Mouse (Mus musculus): ENCODE data around the gene Utrn.

Gene Utrn

GRCm38 (mm10) chr10:12832163-12832562 is 37.0 kb downstream of the Utrn start:
- DNase-seq: no peak

DNA sequence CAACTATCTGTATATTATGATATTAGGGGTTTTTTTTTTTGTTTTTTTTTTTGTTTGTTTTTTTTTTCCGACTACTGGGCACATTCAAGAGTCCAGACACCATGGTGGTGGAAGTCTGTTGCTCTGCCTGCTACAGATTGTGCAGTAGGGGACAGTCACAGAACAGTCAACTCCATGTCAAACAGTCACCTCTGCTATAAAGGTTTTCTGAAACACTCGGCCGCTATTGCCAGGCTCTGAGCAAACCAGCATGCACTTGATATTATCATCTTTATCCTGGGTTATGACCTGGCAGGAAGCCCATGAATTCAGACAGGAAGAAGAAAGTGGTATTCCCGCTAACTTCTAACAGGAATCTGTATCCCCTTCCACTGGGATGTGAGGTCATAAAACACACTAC is 41.4 kb downstream of the Utrn start:
- DNase-seq: no peak

DNA sequence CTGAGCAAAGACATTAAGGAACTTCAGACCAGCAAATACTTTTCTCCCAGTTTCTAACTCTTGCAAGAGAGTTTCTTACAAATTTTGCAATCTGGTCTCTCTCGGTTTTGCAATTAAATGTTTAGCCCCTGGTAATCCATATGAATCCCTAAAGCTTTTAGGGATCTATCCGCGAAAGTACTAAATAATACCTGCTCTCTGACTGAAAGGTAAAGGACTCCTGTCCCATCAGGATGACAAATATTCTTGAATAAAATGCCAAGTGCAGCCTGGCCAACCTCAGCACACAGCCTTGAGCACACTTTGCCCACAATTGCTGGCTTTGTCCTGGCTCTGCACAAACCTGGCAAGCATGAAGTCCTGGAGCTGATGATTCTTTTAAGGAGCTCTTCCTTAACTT is 41.9 kb downstream of the Utrn start:
- no peak for DNase-seq

DNA sequence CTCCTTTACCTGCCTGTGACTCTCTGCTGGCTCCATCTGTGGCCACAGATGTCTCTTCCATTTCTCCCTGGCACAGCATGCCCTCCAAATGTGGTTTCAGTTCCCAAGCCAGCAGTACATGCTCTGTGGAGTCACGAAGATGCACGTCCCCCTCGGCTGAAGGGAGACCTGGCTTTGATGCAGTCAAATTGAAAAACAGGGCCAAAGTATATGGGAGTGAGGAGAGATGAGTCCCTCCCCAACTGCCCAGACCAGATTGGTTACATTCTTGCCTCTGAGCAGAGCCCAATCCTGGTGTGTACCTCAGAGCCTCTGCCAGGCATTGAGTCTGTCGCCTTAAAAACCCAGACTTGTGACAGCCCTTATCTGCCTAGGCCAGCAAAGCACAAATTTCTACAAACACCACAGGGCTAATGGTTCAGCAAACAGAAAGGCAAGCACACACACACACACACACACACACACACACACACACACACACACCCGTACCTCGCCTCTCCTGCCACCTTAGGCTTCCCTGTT is 42.3 kb downstream of the Utrn start:
- no peak for DNase-seq

DNA sequence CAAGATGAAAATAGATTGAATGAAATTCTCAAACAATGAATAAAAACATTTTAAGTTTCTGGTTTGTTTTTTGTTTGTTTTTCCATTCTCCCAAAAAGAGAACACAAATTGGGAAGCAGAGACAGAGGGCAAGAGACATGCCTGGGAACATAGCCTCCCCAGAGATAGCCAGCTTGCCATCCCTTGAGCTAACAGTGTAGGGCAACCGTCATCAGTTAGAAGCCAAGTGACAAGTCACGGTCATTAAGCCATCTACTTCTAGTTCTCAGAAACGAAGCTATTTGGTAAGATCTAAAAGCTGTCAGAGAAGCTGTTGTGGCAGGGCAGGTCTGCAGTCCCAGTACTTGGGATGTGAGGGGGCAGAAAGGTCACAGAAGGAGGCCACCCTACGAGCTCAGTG is 44.8 kb downstream of the Utrn start:
- DNase-seq: no peak

DNA sequence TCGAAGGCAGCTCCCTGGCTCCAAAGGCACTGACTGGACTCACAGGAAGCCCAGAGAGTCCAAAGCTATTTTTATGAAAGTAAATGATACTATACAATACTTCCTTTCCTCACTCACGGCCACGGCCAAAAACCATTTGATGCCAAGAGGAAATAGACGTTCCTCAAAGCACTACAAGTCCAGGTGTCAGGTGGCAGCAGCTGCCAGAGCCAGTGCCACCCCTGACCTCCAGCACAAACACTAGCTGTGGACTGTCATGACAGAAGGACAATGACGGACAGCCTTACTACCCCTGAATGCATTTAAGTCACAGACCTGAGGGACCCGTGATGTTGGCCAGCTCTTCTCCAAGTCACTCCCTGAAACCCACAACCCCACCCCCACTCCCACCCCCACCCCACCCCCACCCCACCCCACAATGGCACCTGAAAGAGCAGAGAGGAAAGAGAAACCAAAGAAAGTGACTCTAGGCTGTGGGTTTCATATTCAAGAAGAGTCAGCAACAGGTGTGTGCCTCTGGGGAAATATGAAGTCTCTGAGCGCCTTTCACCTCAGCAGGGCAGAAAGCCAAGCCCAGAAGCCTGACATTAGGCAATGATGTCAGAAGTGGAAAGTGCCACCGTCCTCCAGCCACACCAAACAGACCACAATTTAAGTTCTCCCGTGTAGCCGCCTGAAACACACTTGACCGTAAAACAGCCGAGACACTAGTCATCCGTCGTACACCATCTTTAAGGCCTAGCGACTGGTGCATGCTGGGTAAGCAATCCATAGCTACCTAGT is 45.5 kb downstream of the Utrn start:
- peak; percentile 62 to 63 for DNase-seq

GRCm38 (mm10) chr10:12820978-12821735 is 48.0 kb downstream of the Utrn start:
- DNase-seq: no peak

DNA sequence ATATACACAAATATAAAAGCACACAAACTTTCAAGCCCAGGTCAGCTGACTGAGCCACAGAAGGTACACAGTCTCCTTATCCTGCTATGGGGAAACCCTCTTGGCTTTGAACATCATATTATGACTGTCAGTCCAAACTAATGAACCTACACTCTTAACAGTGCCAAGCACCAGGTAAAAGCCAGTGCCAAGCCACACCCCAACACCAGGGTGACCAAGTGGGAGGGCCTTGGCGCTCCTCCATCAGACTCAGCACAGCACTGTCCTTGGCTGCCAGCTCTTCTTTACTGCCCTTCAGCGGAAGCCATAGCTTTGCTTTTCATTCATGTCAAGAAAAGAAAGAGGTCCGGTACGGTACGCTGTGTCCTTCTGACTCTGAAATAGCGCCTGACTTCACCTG is 51.8 kb downstream of the Utrn start:
- no peak for DNase-seq

GRCm38 (mm10) chr10:12816530-12816929 is 52.6 kb downstream of the Utrn start:
- no peak for DNase-seq

- DNase-seq: no peak
Measured at GRCm38 (mm10) chr10:12814411-12814810, 54.8 kb downstream of the Utrn start.

DNA sequence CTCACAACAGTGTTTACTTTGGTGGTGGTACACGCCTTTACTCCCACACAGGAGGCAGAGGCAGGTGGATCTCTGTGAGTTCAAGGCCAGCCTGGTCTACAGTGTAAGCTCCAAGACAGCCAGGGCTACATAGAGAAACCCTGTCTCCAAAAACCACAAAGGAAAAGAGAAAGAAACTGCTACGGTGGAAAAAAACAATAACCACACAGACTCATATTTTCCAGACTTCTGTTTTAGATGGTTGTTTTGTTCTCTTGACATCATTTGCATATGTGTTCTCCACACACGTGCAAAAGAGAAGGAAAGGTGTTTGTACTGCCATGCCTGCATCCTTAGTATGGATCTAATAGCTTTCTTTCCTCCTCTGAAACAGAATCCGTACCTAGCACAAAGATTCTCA is 55.3 kb downstream of the Utrn start:
- DNase-seq: no peak

GRCm38 (mm10) chr10:12813211-12813811 is 55.9 kb downstream of the Utrn start:
- peak; percentile 73 to 75 for DNase-seq

GRCm38 (mm10) chr10:12812680-12813079 is 56.5 kb downstream of the Utrn start:
- DNase-seq: peak in 1 of 2 experiments; percentile 9

- DNase-seq: no peak
Measured at GRCm38 (mm10) chr10:12810816-12811215, 58.3 kb downstream of the Utrn start.

- DNase-seq: no peak
Measured at GRCm38 (mm10) chr10:12809702-12810101, 59.5 kb downstream of the Utrn start.

DNA sequence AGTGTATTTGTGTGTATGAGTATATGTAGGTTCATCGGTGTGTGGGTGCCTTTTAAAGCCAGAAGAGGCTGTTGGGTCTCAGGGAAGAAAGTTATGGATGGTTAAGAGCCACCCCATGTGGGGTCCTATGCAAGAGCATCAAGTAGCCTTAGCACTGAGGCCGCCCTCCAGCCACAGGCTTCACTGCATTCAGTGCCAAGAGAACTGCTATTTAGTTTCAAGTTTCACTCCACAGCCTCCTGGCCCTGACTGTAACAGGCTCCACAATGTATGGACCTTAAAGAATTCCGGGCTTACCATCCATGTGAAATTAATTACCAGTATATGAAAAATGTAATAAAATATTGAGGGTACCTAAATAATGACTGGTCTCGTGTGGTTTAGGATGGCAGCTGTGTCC is 60.7 kb downstream of the Utrn start:
- no peak for DNase-seq

GRCm38 (mm10) chr10:12807706-12808105 is 61.5 kb downstream of the Utrn start:
- DNase-seq: no peak

DNA sequence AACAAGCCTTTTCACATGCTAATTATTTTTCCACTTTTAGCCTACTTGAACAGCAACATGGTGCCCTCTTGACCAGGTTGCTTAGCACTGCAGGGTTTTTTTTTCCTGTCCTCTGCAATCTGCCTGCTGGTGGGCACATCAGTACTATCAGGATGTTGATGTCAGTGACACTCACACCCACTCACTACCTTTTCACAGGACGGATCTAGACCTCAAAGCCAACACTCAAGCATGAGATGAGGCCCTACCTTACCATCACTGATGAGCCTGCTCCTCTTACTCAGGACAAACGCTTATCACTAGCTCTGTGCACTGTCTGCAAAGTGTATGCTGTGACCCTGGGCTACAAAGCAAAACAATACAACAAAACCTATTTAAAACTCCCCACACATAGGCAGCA is 63.3 kb downstream of the Utrn start:
- no peak for DNase-seq

DNA sequence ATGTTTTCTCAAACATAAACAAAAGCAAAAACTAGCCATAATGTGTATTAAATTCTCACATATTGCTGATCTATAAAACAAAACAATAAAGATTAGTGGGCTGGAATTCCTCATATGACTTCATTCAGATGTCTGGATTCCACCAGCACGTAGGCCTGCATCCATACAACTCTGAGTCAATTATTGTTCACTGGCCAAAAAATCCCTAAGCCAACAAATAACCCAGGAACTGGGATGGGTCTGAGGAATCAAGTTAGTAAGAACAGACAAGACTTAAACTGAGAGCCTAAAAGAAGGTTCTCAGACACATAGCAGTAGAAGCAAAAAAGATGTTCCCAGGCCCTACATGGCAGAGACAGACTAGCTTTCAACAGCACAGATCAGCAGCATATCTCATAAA is 65.2 kb downstream of the Utrn start:
- no peak for DNase-seq

DNA sequence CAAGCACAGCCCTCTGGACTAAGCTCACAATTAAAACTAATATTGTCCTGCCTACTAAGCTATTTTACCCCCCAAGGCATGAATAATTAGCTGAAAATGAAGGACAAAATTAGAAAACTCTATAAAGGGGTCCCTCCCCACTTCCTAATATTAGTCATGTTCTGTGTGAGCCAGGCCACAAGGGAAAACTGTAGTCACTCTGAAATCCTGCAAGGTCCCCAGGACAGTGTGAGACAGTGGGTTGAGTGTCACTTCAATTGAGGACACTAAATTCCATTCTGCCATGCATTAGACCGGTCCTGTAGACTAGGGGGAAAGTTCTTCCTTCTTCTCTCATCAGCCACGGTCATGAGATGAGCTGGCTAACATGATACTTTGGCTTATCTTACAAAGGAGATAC is 69.7 kb downstream of the Utrn start:
- DNase-seq: no peak

DNA sequence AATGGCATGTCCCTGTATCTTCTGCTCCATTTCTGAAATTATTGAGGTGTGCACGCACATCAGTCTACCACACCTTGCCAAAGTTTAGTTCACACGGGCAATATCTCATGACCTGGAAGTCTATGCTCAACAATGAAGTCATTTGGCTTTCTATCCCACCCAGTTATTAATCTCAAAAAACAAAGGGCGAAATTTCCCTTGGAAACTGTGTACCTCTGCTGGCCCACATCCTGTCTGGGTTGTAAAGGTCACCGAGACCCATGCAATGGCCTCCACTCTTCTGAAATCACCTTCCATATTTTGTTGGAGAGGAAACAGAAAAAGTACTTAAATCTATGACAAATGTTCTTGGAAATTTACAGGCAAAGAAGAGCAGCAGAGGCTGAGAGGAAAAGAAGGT is 70.9 kb downstream of the Utrn start:
- no peak for DNase-seq

DNA sequence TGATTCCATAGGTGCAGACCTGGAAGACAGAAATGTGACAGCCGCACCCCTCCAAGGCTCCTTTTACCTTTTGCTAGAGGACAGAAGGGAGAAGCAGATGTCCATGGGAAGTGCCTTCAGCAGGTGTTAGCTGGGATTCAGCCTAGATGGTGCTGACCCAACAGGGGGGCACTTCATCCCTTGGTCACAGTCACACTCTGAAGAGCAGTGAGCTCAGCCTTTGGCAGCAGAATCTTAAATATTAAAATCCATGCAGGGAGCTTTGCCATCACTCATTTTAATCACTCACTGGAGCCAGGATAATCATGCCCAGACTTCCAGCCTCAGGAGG is 72.7 kb downstream of the Utrn start:
- DNase-seq: no peak

- no peak for DNase-seq
Measured at GRCm38 (mm10) chr10:12795796-12796509, 73.2 kb downstream of the Utrn start.
